Mouse (Mus musculus): Measurements from ENCODE around the gene Phlpp1. TPM values are rescaled to one million over a fixed set of nuclear protein-coding genes. Genes with fewer than 3 reads are reported as not detected.

Phlpp1 gene
- polyA plus RNA-seq, 1 experiment from 2014 or later, result 4.2 TPM

DNA sequence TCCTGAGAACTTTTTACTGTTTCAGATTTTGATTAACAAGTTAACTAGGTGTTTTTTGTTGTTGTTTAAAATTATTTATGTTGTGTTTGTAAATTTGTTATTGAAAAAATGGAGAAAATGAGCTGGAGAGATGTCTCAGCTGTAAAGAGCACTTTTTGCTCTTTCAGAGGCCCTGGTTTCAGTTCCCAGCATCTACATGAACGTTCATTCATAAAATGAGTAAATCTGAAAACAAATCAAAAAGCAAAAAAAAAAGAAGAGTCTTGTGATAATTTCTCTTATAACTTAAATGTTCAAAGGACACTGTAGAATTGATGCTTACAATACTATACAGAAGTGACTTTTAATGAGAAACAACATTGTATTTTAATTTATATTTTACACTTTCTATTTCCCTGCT, 82.5 kb downstream of the Phlpp1 start:
- H3K4me2 ChIP-seq, result no peak overlapping the region
- H3K36me3 ChIP-seq, result no peaks in the 10 kb centered on the region
- H3K9me3 ChIP-seq (replicated peaks), result no peaks in the 10 kb centered on the region
- 81% methylated on average over 1 of the region's 1 CpGs for WGBS
- H3K4me1 ChIP-seq (replicated peaks), result no peaks in the 10 kb centered on the region
- H3K27me3 ChIP-seq, result no peaks in the 10 kb centered on the region
- no peak overlapping the region for H3K9ac ChIP-seq
- H3K27ac ChIP-seq, result no peak overlapping the region
- ATAC-seq (replicated peaks; ENCODE audit: insufficient number of reproducible peaks, insufficient read depth, low FRiP score, low read depth), result no peak
- H3K4me3 ChIP-seq, result no peak overlapping the region

GRCm38 (mm10) chr1:106257176-106257575, 85.6 kb downstream of the Phlpp1 start:
- Histone ChIP-seq H3K27me3 (no peaks in the 10 kb centered on the region), H3K27ac (no peak overlapping the region), H3K4me2 (no peak overlapping the region), H3K36me3 (no peaks in the 10 kb centered on the region), H3K4me1 (replicated peaks) (peaks cover 10% of the 10 kb centered on the region), H3K4me3 (no peak overlapping the region), H3K9me3 (replicated peaks) (no peaks in the 10 kb centered on the region), H3K9ac (no peak overlapping the region)
- 70% methylated on average over 1 of the region's 1 CpGs for WGBS
- ATAC-seq (replicated peaks; ENCODE audit: insufficient number of reproducible peaks, insufficient read depth, low FRiP score, low read depth), result no peak

- ATAC-seq (replicated peaks; ENCODE audit: insufficient number of reproducible peaks, insufficient read depth, low FRiP score, low read depth), result no peak
- Histone ChIP-seq H3K4me1 (replicated peaks) (peaks cover 14% of the 10 kb centered on the region), H3K9ac (no peak overlapping the region), H3K27me3 (no peaks in the 10 kb centered on the region), H3K27ac (no peak overlapping the region), H3K9me3 (replicated peaks) (no peaks in the 10 kb centered on the region), H3K4me3 (no peak overlapping the region), H3K4me2 (no peak overlapping the region), H3K36me3 (no peaks in the 10 kb centered on the region)
- WGBS, result 83% methylated on average over 6 of the region's 6 CpGs
These were observed 96.7 kb downstream of the Phlpp1 start for GRCm38 (mm10) chr1:106268028-106268799.

DNA sequence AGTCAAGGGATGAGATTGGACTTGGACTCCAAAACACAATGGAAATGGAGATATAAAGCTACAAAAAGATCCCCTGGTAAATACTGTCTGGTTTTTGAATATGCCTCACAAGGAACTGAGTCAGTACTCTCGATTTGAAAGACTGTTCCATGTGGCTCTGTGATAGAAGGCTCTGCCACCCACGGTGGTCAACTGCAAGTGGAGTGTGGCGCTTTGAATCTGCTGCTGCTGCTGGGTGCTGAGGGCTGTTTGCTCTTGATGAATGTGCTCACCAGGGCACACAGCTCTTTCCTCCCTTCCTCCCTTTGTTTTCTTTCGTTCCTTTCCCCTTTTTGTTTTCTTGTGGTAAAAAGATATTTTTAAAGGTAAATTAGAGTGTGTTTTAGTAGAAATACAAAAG, 97.8 kb downstream of the Phlpp1 start:
- H3K36me3 ChIP-seq, result no peaks in the 10 kb centered on the region
- H3K27ac ChIP-seq, result no peak overlapping the region
- no peak overlapping the region for H3K9ac ChIP-seq

DNA sequence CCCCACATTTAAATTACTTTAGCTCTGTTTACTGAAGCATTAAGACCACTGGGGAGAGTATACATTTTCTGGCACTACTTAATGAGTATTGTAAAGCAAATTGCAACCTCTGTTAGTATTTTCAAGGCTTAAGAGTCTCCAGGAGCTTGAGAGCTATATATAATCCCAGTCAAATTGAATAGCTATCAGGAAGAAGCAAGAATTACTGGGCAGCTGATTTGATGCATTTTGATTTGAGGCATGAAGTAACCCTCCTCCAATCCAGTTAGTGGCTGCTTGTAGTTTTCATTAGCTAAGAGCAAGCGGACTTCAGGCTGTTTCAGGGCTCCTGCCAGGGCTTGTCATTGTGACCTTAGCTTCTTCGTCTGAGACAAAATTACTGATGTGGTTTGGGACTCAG, 101.4 kb downstream of the Phlpp1 start:
- H3K9me3 ChIP-seq (replicated peaks), result no peaks in the 10 kb centered on the region
- peaks cover 17% of the 10 kb centered on the region for H3K4me1 ChIP-seq (replicated peaks)
- no peak overlapping the region for H3K4me3 ChIP-seq
- WGBS, result 73% methylated on average over 2 of the region's 2 CpGs
- H3K4me2 ChIP-seq, result no peak overlapping the region
- no peak for ATAC-seq (replicated peaks; ENCODE audit: insufficient number of reproducible peaks, insufficient read depth, low FRiP score, low read depth)
- no peak overlapping the region for H3K9ac ChIP-seq
- no peaks in the 10 kb centered on the region for H3K27me3 ChIP-seq
- no peak overlapping the region for H3K27ac ChIP-seq
- H3K36me3 ChIP-seq, result no peaks in the 10 kb centered on the region

More for the DNA sequence above, 97.8 kb downstream of the Phlpp1 start:
- no peak overlapping the region for H3K4me3 ChIP-seq
- ATAC-seq (replicated peaks; ENCODE audit: insufficient number of reproducible peaks, insufficient read depth, low FRiP score, low read depth), result no peak
- WGBS, result 50% methylated on average over 4 of the region's 4 CpGs
- H3K4me2 ChIP-seq, result no peak overlapping the region
- no peaks in the 10 kb centered on the region for H3K9me3 ChIP-seq (replicated peaks)
- no peaks in the 10 kb centered on the region for H3K27me3 ChIP-seq
- peaks cover 14% of the 10 kb centered on the region for H3K4me1 ChIP-seq (replicated peaks)

GRCm38 (mm10) chr1:106273801-106274200, 102.2 kb downstream of the Phlpp1 start:
- no peaks in the 10 kb centered on the region for H3K9me3 ChIP-seq (replicated peaks)
- no peak overlapping the region for H3K4me3 ChIP-seq
- peaks cover 21% of the 10 kb centered on the region for H3K4me1 ChIP-seq (replicated peaks)
- no peaks in the 10 kb centered on the region for H3K27me3 ChIP-seq
- no peak overlapping the region for H3K27ac ChIP-seq
- 86% methylated on average over 6 of the region's 6 CpGs for whole genome bisulfite sequencing
- H3K4me2 ChIP-seq, result no peak overlapping the region
- no peaks in the 10 kb centered on the region for H3K36me3 ChIP-seq
- no peak overlapping the region for H3K9ac ChIP-seq
- ATAC-seq (replicated peaks; ENCODE audit: insufficient number of reproducible peaks, insufficient read depth, low FRiP score, low read depth), result no peak

DNA sequence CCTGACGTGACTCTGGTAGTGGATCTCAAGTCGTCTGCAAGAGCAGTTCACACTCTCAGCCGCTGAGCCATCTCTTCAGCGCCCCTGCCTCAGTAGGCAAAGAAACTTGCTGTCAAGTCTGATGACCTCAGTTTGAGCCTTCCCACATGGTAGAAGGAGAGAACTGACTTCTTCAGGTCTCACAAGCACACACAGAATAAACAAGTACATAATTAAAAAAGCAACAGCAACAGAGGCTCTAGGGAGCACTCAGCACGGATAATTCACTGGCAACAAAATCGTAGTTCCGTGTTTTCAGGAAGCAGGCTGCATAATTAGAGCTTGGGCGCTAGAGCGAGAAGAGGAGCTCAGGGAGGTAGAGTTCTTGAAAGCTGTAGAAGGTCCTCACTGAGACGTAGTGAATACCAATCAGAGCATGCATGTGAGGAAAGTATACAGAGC, 103.0 kb downstream of the Phlpp1 start:
- H3K4me3 ChIP-seq, result no peak overlapping the region
- H3K27me3 ChIP-seq, result no peaks in the 10 kb centered on the region
- H3K4me2 ChIP-seq, result no peak overlapping the region
- H3K4me1 ChIP-seq (replicated peaks), result peaks cover 26% of the 10 kb centered on the region
- ATAC-seq (replicated peaks; ENCODE audit: insufficient number of reproducible peaks, insufficient read depth, low FRiP score, low read depth), result no peak
- no peaks in the 10 kb centered on the region for H3K36me3 ChIP-seq
- WGBS, result 50% methylated on average over 10 of the region's 10 CpGs
- H3K27ac ChIP-seq, result no peak overlapping the region
- no peaks in the 10 kb centered on the region for H3K9me3 ChIP-seq (replicated peaks)
- no peak overlapping the region for H3K9ac ChIP-seq

- Histone ChIP-seq H3K4me1 (replicated peaks) (peaks cover 32% of the 10 kb centered on the region), H3K36me3 (no peaks in the 10 kb centered on the region), H3K9ac (no peak overlapping the region), H3K27me3 (no peaks in the 10 kb centered on the region), H3K27ac (no peak overlapping the region), H3K4me3 (no peak overlapping the region), H3K4me2 (no peak overlapping the region), H3K9me3 (replicated peaks) (no peaks in the 10 kb centered on the region)
- WGBS, result 93% methylated on average over 4 of the region's 4 CpGs
- no peak for ATAC-seq (replicated peaks; ENCODE audit: insufficient number of reproducible peaks, insufficient read depth, low FRiP score, low read depth)
These were observed 103.6 kb downstream of the Phlpp1 start for GRCm38 (mm10) chr1:106275142-106275541.

DNA sequence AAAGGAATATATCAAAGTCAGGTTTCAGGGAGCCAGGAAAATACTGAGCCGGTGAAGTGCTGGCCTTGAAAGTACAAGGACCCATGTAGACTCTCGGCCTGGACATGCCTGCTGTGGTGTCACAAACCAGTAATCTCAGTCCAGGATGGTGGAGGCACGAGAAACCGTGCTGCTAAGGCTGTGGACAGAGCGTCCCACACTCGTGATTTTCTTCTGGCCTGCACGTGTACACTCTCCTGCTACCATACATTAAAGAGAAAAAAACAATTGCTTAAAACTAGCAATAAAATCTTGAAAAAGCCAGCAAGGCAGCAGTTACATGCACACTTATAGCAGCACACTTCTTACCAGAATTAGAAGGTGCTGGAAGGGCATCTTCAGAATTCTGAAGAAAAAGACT, 104.2 kb downstream of the Phlpp1 start:
- ATAC-seq (replicated peaks; ENCODE audit: insufficient number of reproducible peaks, insufficient read depth, low FRiP score, low read depth), result no peak
- H3K4me2 ChIP-seq, result no peak overlapping the region
- H3K4me3 ChIP-seq, result no peak overlapping the region
- no peak overlapping the region for H3K9ac ChIP-seq
- 78% methylated on average over 7 of the region's 7 CpGs for WGBS
- H3K27ac ChIP-seq, result no peak overlapping the region
- H3K4me1 ChIP-seq (replicated peaks), result peaks cover 36% of the 10 kb centered on the region
- H3K27me3 ChIP-seq, result no peaks in the 10 kb centered on the region
- no peaks in the 10 kb centered on the region for H3K9me3 ChIP-seq (replicated peaks)
- no peaks in the 10 kb centered on the region for H3K36me3 ChIP-seq

DNA sequence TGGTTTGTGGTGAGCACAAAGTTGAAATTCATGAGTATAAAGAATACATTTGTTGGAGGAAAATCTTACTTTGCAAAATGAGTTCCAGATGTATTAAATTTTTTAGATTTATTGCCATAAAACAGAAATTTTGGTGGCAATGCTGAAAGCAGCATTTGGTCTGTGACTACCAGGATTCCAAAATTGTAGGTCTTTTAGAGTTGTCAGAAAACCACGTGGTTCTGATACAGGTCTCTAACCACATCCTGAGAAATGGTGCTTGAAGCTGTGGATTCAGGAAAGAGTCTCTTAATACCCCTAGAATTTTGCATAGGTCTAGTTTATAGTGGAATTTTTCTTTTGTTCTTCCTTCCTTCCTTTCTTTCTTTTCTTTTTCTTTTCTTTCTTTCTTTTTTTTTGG, 105.3 kb downstream of the Phlpp1 start:
- Histone ChIP-seq H3K9ac (no peak overlapping the region), H3K4me3 (no peak overlapping the region), H3K4me2 (no peak overlapping the region), H3K4me1 (replicated peaks) (peaks cover 34% of the 10 kb centered on the region), H3K9me3 (replicated peaks) (no peaks in the 10 kb centered on the region), H3K27ac (no peak overlapping the region), H3K36me3 (no peaks in the 10 kb centered on the region), H3K27me3 (no peaks in the 10 kb centered on the region)
- no peak for ATAC-seq (replicated peaks; ENCODE audit: insufficient number of reproducible peaks, insufficient read depth, low FRiP score, low read depth)
- 69% methylated on average over 1 of the region's 1 CpGs for WGBS

DNA sequence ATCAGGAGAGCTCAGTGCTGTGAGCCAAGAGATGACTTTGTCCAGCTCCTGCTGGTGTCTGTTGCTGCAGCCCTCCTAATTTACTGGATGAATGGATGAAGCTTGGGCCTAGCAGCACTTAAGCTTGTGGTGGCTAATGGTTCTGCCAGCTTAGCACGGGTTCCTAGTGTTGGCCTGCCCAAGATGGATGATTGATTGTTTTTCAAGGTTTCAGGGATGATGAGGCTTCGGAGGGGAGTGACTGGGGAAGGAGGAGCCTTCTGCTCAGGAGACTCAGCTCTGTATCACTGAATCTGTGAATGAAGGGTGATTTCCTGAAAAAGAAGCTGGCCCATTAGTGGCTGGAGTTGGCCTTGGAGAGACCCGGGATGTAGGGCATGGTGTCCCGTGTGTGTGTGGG, 105.7 kb downstream of the Phlpp1 start:
- Histone ChIP-seq H3K36me3 (no peaks in the 10 kb centered on the region), H3K4me3 (no peak overlapping the region), H3K4me2 (no peak overlapping the region), H3K27me3 (no peaks in the 10 kb centered on the region), H3K27ac (no peak overlapping the region), H3K4me1 (replicated peaks) (peaks cover 31% of the 10 kb centered on the region), H3K9me3 (replicated peaks) (no peaks in the 10 kb centered on the region), H3K9ac (no peak overlapping the region)
- 54% methylated on average over 4 of the region's 4 CpGs for WGBS
- no peak for ATAC-seq (replicated peaks; ENCODE audit: insufficient number of reproducible peaks, insufficient read depth, low FRiP score, low read depth)

DNA sequence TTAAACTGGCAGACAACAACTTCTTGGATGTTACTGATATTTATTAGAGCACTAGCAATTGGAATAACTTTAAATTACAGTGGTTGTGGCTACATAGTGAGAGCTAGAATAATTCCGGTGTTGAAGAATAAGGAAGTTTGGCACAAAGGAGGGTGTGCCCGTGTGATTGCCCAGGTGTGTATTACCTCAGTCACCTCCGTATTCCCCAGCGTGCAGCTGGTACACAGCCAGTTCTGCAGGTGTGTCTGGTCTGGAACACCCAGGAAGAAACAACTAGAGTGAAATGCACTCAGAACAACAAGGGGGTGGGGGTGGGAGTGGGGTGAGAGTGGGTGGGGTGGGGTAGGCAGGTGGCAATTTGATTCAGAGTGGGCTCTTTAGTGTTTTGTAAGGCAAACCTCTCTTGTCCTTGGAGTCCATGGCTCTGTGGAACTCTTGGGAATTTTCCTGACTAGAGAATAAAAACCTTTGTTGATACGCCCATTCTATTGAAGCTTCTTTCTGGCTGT, 107.1 kb downstream of the Phlpp1 start:
- no peak overlapping the region for H3K27ac ChIP-seq
- WGBS, result 83% methylated on average over 5 of the region's 5 CpGs
- H3K27me3 ChIP-seq, result no peaks in the 10 kb centered on the region
- ATAC-seq (replicated peaks; ENCODE audit: insufficient number of reproducible peaks, insufficient read depth, low FRiP score, low read depth), result no peak
- H3K9ac ChIP-seq, result no peak overlapping the region
- H3K36me3 ChIP-seq, result no peaks in the 10 kb centered on the region
- no peak overlapping the region for H3K4me2 ChIP-seq
- H3K4me3 ChIP-seq, result no peak overlapping the region
- no peaks in the 10 kb centered on the region for H3K9me3 ChIP-seq (replicated peaks)
- peaks cover 26% of the 10 kb centered on the region for H3K4me1 ChIP-seq (replicated peaks)

All from heart, embryonic 15.5 days (tissue).